Mouse (Mus musculus) MEL (cell line): ENCODE data around the gene Ier2. TPM values are rescaled to one million over a fixed set of nuclear protein-coding genes. Genes with fewer than 3 reads are reported as not detected.

Experiments
- DNase-seq: peaks from one replicate; pipeline ENCODE4 v3.0.0; 2011; ENCODE audit warnings: low read depth, low spot score
- H3K27ac ChIP-seq: 2 replicates; pipeline ENCODE4 v1.5.1; 2012; ENCODE audit warnings: low read depth, mild to moderate bottlenecking, control low read depth, low read length, moderate library complexity; ENCODE audit not compliant: control insufficient read depth
- H3K27me3 ChIP-seq, 2 experiments: fragments of 150-350 bp in 1 of 2; sonication (generic) in 1 of 2; 2 replicates each; pipeline ENCODE4 v1.6.1; 2012; ENCODE audit warnings: low read length in 2 of 2, mild to moderate bottlenecking in 2 of 2, improper control_type of control experiment in 1 of 2, moderate library complexity in 1 of 2; ENCODE audit not compliant: insufficient read depth in 2 of 2, control insufficient read depth in 1 of 2
- H3K36me3 ChIP-seq, 2 experiments: 2 replicates each; pipeline ENCODE4 v1.6.1; 2012 to 2014; ENCODE audit warnings: low read length in 2 of 2, improper control_type of control experiment in 1 of 2, inconsistent platforms in 1 of 2, mild to moderate bottlenecking in 1 of 2; ENCODE audit not compliant: insufficient read depth in 2 of 2, control insufficient read depth in 1 of 2
- H3K4me1 ChIP-seq, 2 experiments: fragments of 150-350 bp in 1 of 2; sonication (generic) in 1 of 2; 2 replicates each; pipeline ENCODE4 v1.6.1; 2012; ENCODE audit warnings: low read length in 2 of 2, improper control_type of control experiment in 1 of 2, mild to moderate bottlenecking in 1 of 2; ENCODE audit not compliant: insufficient read depth in 2 of 2, control insufficient read depth in 1 of 2
- H3K4me3 ChIP-seq, 2 experiments: fragments of 150-350 bp in 1 of 2; sonication (generic) in 1 of 2; 2 replicates each; pipeline ENCODE4 v1.5.1; 2012; ENCODE audit warnings: low read depth in 2 of 2, low read length in 2 of 2, mild to moderate bottlenecking in 2 of 2, moderate library complexity in 2 of 2, control low read depth in 1 of 2, improper control_type of control experiment in 1 of 2; ENCODE audit not compliant: control insufficient read depth in 1 of 2, insufficient read depth in 1 of 2
- H3K79me2 ChIP-seq: 2 replicates; pipeline ENCODE4 v1.6.1; 2012; ENCODE audit warnings: mild to moderate bottlenecking, low read length, moderate library complexity; ENCODE audit not compliant: control insufficient read depth, poor library complexity, insufficient read depth
- H3K9ac ChIP-seq: 2 replicates; pipeline ENCODE4 v1.6.1; 2012; ENCODE audit warnings: low read depth, mild to moderate bottlenecking, control low read depth, low read length, moderate library complexity; ENCODE audit not compliant: control insufficient read depth, poor library complexity, severe bottlenecking
- H3K9me3 ChIP-seq: fragments of 150-350 bp; sonication (generic); replicated peaks from 2 replicates; pipeline ENCODE4 v1.6.1; 2012; ENCODE audit warnings: mild to moderate bottlenecking, low read length, improper control_type of control experiment, moderate library complexity; ENCODE audit not compliant: insufficient read depth
- CHD1 ChIP-seq: IDR thresholded peaks from 2 replicates; pipeline ENCODE4 v1.6.1; 2012; ENCODE audit warnings: low read depth, mild to moderate bottlenecking, inconsistent platforms, low read length, improper control_type of control experiment
- CTCF ChIP-seq, 3 experiments: IDR thresholded peaks in 2 of 3; conservative IDR thresholded peaks in 1 of 3; 2 replicates each; pipeline ENCODE4 v1.5.1; 2011 to 2012; ENCODE audit warnings: low read length in 3 of 3, low read depth in 2 of 3, mild to moderate bottlenecking in 2 of 3, improper control_type of control experiment in 1 of 3, inconsistent platforms in 1 of 3, mixed read lengths in 1 of 3, moderate library complexity in 1 of 3; ENCODE audit not compliant: control insufficient read depth in 1 of 3, insufficient read depth in 1 of 3, poor library complexity in 1 of 3, severe bottlenecking in 1 of 3
- E2F4 ChIP-seq: IDR thresholded peaks from 2 replicates; pipeline ENCODE4 v1.6.1; 2011; ENCODE audit warnings: low read depth, low read length, improper control_type of control experiment, borderline replicate concordance
- GABPA ChIP-seq: IDR thresholded peaks from 2 replicates; pipeline ENCODE4 v1.6.1; 2012; ENCODE audit warnings: low read depth, mild to moderate bottlenecking, inconsistent platforms, low read length, improper control_type of control experiment, moderate library complexity
- KAT2A ChIP-seq: conservative IDR thresholded peaks from 2 replicates; pipeline ENCODE4 v1.6.1; 2012; ENCODE audit warnings: low read depth, low read length, improper control_type of control experiment, inconsistent platforms
- MAX ChIP-seq: IDR thresholded peaks from 2 replicates; pipeline ENCODE4 v1.6.1; 2011; ENCODE audit warnings: low read length, improper control_type of control experiment
- MEF2A ChIP-seq: IDR thresholded peaks from 2 replicates; pipeline ENCODE4 v1.6.1; 2014; ENCODE audit warnings: low read depth, mild to moderate bottlenecking, inconsistent platforms, low read length, improper control_type of control experiment; ENCODE audit not compliant: poor library complexity, insufficient replicate concordance, severe bottlenecking; ENCODE audit errors: extremely low read depth
- MYB ChIP-seq: IDR thresholded peaks from 2 replicates; pipeline ENCODE4 v1.6.1; 2011; ENCODE audit warnings: mild to moderate bottlenecking, low read depth, low read length, improper control_type of control experiment
- POLR2AphosphoS2 ChIP-seq: IDR thresholded peaks from 2 replicates; pipeline ENCODE4 v1.6.1; 2011; ENCODE audit warnings: low read length, improper control_type of control experiment
- RAD21 ChIP-seq: IDR thresholded peaks from 2 replicates; pipeline ENCODE4 v1.6.1; 2011; ENCODE audit warnings: mild to moderate bottlenecking, low read depth, low read length, improper control_type of control experiment
- SIN3A ChIP-seq: IDR thresholded peaks from 2 replicates; pipeline ENCODE4 v1.6.1; 2012; ENCODE audit warnings: low read length, improper control_type of control experiment, inconsistent platforms
- TBP ChIP-seq: IDR thresholded peaks from 2 replicates; pipeline ENCODE4 v1.8.0; 2011; ENCODE audit warnings: low read depth, low read length, improper control_type of control experiment
- TCF12 ChIP-seq: IDR thresholded peaks from 2 replicates; pipeline ENCODE4 v1.6.1; 2014; ENCODE audit warnings: low read depth, mild to moderate bottlenecking, inconsistent platforms, low read length, improper control_type of control experiment, moderate library complexity
- UBTF ChIP-seq: IDR thresholded peaks from 2 replicates; pipeline ENCODE4 v1.6.1; 2012; ENCODE audit warnings: low read depth, mild to moderate bottlenecking, inconsistent platforms, low read length, improper control_type of control experiment, moderate library complexity, borderline replicate concordance; ENCODE audit not compliant: insufficient read depth
- USF2 ChIP-seq, 2 experiments: IDR thresholded peaks; 2 replicates each; pipeline ENCODE4 v1.6.1; 2011 to 2012; ENCODE audit warnings: improper control_type of control experiment in 2 of 2, low read length in 2 of 2, borderline replicate concordance in 1 of 2, inconsistent platforms in 1 of 2, low read depth in 1 of 2, mild to moderate bottlenecking in 1 of 2; ENCODE audit not compliant: insufficient read depth in 1 of 2
- polyA plus RNA-seq, 2 experiments: library from polyadenylated mRNA; stranded (reverse) in 1 of 2; unstranded in 1 of 2; fragments of >175 nt in 1 of 2; fragments of >200 nt in 1 of 2; gene quantifications; 2 replicates each; pipeline versions ENCODE4 v1.2.1 to v1.2.4; 2012; ENCODE audit warnings: low replicate concordance in 2 of 2, low read depth in 1 of 2; ENCODE audit not compliant: insufficient read length in 2 of 2, insufficient read depth in 1 of 2, missing spikeins in 1 of 2
- total RNA-seq: library from RNA; depleted of rRNA; stranded (reverse); fragments of 300-350 nt; gene quantifications from 2 replicates; pipeline ENCODE4 v1.2.3, GENCODE M21; 2012

The Ier2 gene
- total and polyA plus RNA-seq, 3 experiments: 22.5 to 258 (median 37.7) TPM

DNA sequence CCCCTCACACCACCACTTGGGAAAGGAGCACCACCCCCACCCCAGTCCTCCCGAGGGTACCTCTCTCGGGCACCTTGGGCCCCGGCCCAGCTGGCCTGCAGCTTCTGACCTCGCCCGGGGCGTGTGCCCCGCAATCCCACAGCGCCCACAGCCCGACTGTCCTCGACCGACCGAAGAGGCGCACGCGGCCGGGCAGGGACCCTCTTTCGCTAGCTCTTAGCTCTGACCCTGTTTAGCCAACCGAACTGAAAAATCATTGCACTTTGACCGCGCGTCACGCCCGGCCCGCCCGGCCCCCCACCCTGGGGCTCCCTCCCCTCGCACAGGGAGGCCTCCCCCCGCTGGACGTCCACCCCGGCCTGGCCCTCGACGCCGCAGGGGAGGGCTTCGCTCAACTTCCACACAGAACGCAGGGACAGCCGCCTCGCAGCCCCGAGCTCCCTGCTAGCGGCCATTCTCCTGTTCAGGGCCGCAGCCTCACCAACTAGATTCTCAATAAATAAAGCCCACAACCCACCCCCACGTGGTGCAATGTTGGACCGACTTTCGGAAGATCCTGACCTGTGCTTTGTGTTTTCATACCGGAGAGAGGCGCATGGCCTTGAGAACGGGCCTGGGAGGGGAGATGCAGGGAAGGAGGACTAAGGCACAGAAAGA lies 44.1 kb upstream of the Ier2 start:
- DNase-seq: peak; percentile 44
- H3K36me3 ChIP-seq: peaks cover 0 to 8% of the 10 kb centered on the region in 2 experiments; a peak in 2 of 4 replicates
- H3K27me3 ChIP-seq: no peaks in the 10 kb centered on the region
- no peaks in the 10 kb centered on the region for H3K9me3 ChIP-seq
- TF ChIP-seq POLR2AphosphoS2 (0 out of 2 replicates have a peak, but pooled peaks have one; percentile 19), E2F4 (no peak)
- H3K79me2 ChIP-seq: peaks cover 31% of the 10 kb centered on the region
- peak overlapping the region; percentile 98 for H3K9ac ChIP-seq
- H3K4me1 ChIP-seq: peaks cover 0 to 9% of the 10 kb centered on the region in 2 experiments; a peak in 2 of 4 replicates
- no peak overlapping the region for H3K4me3 ChIP-seq
- H3K27ac ChIP-seq: 0 out of 2 replicates have a peak overlapping the region, but pooled peaks have one; percentile 98

DNA sequence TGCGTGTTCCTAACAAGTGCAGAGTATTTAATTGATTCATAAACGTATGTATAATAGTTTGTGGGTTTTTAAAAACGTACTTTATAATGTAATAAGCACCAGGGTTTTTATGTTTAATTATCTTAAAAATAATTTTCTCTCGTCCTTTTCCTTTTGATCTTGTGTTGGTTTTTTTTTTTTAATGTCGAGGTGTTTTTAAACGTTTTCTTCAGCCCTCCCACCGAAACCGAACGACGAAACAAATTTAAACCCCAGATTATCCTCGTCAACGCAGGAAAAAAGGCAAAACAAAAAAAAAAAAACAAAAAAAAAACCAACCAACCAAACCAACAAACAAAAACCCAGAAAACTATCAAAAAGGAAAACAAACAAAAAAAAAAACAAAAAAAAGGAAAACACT lies 43.3 kb upstream of the Ier2 start:
- H3K4me1 ChIP-seq: peaks cover under 1 to 10% of the 10 kb centered on the region in 2 experiments; a peak in 3 of 4 replicates
- peaks cover 0 to 9% of the 10 kb centered on the region in 2 experiments; a peak in 2 of 4 replicates for H3K36me3 ChIP-seq
- TF ChIP-seq KAT2A (no peak), MEF2A (no peak), UBTF (no peak), GABPA (no peak), MYB (no peak), RAD21 (no peak), POLR2AphosphoS2 (no peak), SIN3A (peak; percentile 45), CHD1 (0 out of 2 replicates have a peak, but pooled peaks have one; percentile 51), TBP (no peak), E2F4 (no peak), USF2 (IDR thresholded peaks at IDR 0.05; ENCODE audit: borderline replicate concordance in 1 of 2, insufficient read depth in 1 of 2, low read depth in 1 of 2, low read length in 2 of 2) (no peak), CTCF (IDR thresholded peaks at IDR 0.05 in 2 of 3, conservative IDR thresholded peaks at IDR 0.05 in 1 of 3; ENCODE audit: control insufficient read depth in 1 of 3, insufficient read depth in 1 of 3, low read depth in 2 of 3, low read length in 3 of 3, poor library complexity in 1 of 3, severe bottlenecking in 1 of 3) (no peak), TCF12 (no peak), MAX (no peak)
- H3K9ac ChIP-seq: peak overlapping the region; percentile 98
- peak; percentile 38 for DNase-seq
- no peaks in the 10 kb centered on the region for H3K27me3 ChIP-seq
- no peaks in the 10 kb centered on the region for H3K9me3 ChIP-seq
- peak overlapping the region; percentile 98; the same call in 1 of the 2 replicates for H3K27ac ChIP-seq
- H3K4me3 ChIP-seq: peak overlapping the region; percentile 36 to 62
- peaks cover 32% of the 10 kb centered on the region for H3K79me2 ChIP-seq
